Mouse (Mus musculus): ENCODE results near the gene Nek5. TPM values are rescaled to one million over a fixed set of nuclear protein-coding genes. Genes with fewer than 3 reads are reported as not detected.

The Nek5 gene
- polyA plus RNA-seq, 1 experiment from 2014 or later: 0.32 TPM

- H3K4me1 ChIP-seq: peaks cover 9% of the 10 kb centered on the region
- H3K9ac ChIP-seq: no peak overlapping the region
- no peak for ATAC-seq (ENCODE audit: low FRiP score)
- H3K4me2 ChIP-seq: peak overlapping the region; percentile 17
- H3K27ac ChIP-seq: no peak overlapping the region
- H3K27me3 ChIP-seq: no peaks in the 10 kb centered on the region
- 14% methylated on average over 15 of the region's 15 CpGs for WGBS
- H3K4me3 ChIP-seq (replicated peaks): no peak overlapping the region
- no peaks in the 10 kb centered on the region for H3K36me3 ChIP-seq (replicated peaks)
- no peaks in the 10 kb centered on the region for H3K9me3 ChIP-seq
Observed at GRCm38 (mm10) chr8:22039468-22040152, 85.2 kb downstream of the Nek5 start.

- Histone ChIP-seq H3K36me3 (replicated peaks) (no peaks in the 10 kb centered on the region), H3K4me2 (no peak overlapping the region), H3K27me3 (no peaks in the 10 kb centered on the region), H3K9ac (no peak overlapping the region), H3K27ac (no peak overlapping the region), H3K4me3 (replicated peaks) (no peak overlapping the region), H3K9me3 (no peaks in the 10 kb centered on the region), H3K4me1 (peaks cover 9% of the 10 kb centered on the region)
- 79% methylated on average over 7 of the region's 7 CpGs for WGBS
- no peak for ATAC-seq (ENCODE audit: low FRiP score)
Observed at GRCm38 (mm10) chr8:22037022-22037421, 87.8 kb downstream of the Nek5 start.

GRCm38 (mm10) chr8:22036137-22036536 is 88.7 kb downstream of the Nek5 start:
- H3K9me3 ChIP-seq: no peaks in the 10 kb centered on the region
- H3K27ac ChIP-seq: no peak overlapping the region
- no peak overlapping the region for H3K9ac ChIP-seq
- no peaks in the 10 kb centered on the region for H3K36me3 ChIP-seq (replicated peaks)
- no peaks in the 10 kb centered on the region for H3K27me3 ChIP-seq
- no peak overlapping the region for H3K4me3 ChIP-seq (replicated peaks)
- 88% methylated on average over 9 of the region's 9 CpGs for WGBS
- ATAC-seq (ENCODE audit: low FRiP score): no peak
- H3K4me2 ChIP-seq: no peak overlapping the region
- H3K4me1 ChIP-seq: peaks cover 9% of the 10 kb centered on the region

GRCm38 (mm10) chr8:22030990-22031389 is 93.9 kb downstream of the Nek5 start:
- WGBS: 88% methylated on average over 3 of the region's 3 CpGs
- H3K27me3 ChIP-seq: no peaks in the 10 kb centered on the region
- no peak overlapping the region for H3K9ac ChIP-seq
- ATAC-seq (ENCODE audit: low FRiP score): no peak
- H3K4me1 ChIP-seq: no peaks in the 10 kb centered on the region
- no peaks in the 10 kb centered on the region for H3K36me3 ChIP-seq (replicated peaks)
- H3K9me3 ChIP-seq: no peaks in the 10 kb centered on the region
- H3K4me3 ChIP-seq (replicated peaks): no peak overlapping the region
- H3K4me2 ChIP-seq: no peak overlapping the region
- no peak overlapping the region for H3K27ac ChIP-seq

- Histone ChIP-seq H3K9ac (no peak overlapping the region), H3K4me2 (no peak overlapping the region), H3K36me3 (replicated peaks) (no peaks in the 10 kb centered on the region), H3K4me1 (no peaks in the 10 kb centered on the region), H3K4me3 (replicated peaks) (no peak overlapping the region), H3K27me3 (no peaks in the 10 kb centered on the region), H3K9me3 (no peaks in the 10 kb centered on the region), H3K27ac (no peak overlapping the region)
- no peak for ATAC-seq (ENCODE audit: low FRiP score)
- 91% methylated on average over 3 of the region's 3 CpGs for WGBS
Observed at GRCm38 (mm10) chr8:22028973-22029372, 95.9 kb downstream of the Nek5 start.

GRCm38 (mm10) chr8:22025241-22025640 is 99.6 kb downstream of the Nek5 start:
- WGBS: 79% methylated on average over 4 of the region's 4 CpGs
- no peak overlapping the region for H3K4me2 ChIP-seq

More at GRCm38 (mm10) chr8:22025241-22025640, 99.6 kb downstream of the Nek5 start:
- no peak overlapping the region for H3K9ac ChIP-seq
- H3K9me3 ChIP-seq: no peaks in the 10 kb centered on the region
- H3K4me3 ChIP-seq (replicated peaks): no peak overlapping the region
- H3K36me3 ChIP-seq (replicated peaks): no peaks in the 10 kb centered on the region
- no peak for ATAC-seq (ENCODE audit: low FRiP score)
- no peak overlapping the region for H3K27ac ChIP-seq
- no peaks in the 10 kb centered on the region for H3K27me3 ChIP-seq
- H3K4me1 ChIP-seq: no peaks in the 10 kb centered on the region

Other genes with a start within 250 kb of the Nek5 start
- not detected in 2 replicates for gene Defb9, start 239.6 kb downstream of the Nek5 start, polyA plus RNA-seq (2016; fragmentation: Nextera tagmentation; extraction: Ambion mirVana)
- 0.79 TPM in 1 of 2 replicates, not detected in the other for gene Defb11, start 218.6 kb downstream of the Nek5 start, polyA plus RNA-seq (2016; fragmentation: Nextera tagmentation; extraction: Ambion mirVana)
- not detected in 2 replicates for gene Defb15, start 192.3 kb downstream of the Nek5 start, polyA plus RNA-seq (2016; fragmentation: Nextera tagmentation; extraction: Ambion mirVana)
- not detected in 2 replicates for gene Defb35, start 186.7 kb downstream of the Nek5 start, polyA plus RNA-seq (2016; fragmentation: Nextera tagmentation; extraction: Ambion mirVana)
- gene Defb13, start 178.3 kb downstream of the Nek5 start, polyA plus RNA-seq (2016; fragmentation: Nextera tagmentation; extraction: Ambion mirVana): not detected in 2 replicates
- not detected in 2 replicates for gene Fam90a1a, start 166.3 kb downstream of the Nek5 start, polyA plus RNA-seq (2016; fragmentation: Nextera tagmentation; extraction: Ambion mirVana)
- not detected in 2 replicates for gene Ccdc70, start 155.3 kb downstream of the Nek5 start, polyA plus RNA-seq (2016; fragmentation: Nextera tagmentation; extraction: Ambion mirVana)
- gene Atp7b, start 64.7 kb downstream of the Nek5 start, polyA plus RNA-seq (2016; fragmentation: Nextera tagmentation; extraction: Ambion mirVana): 2.3 and 2.6 TPM in 2 replicates
- gene Alg11, start 64.3 kb downstream of the Nek5 start, polyA plus RNA-seq (2016; fragmentation: Nextera tagmentation; extraction: Ambion mirVana): 15.4 and 25.6 TPM in 2 replicates
- gene Nek3, start 41.4 kb upstream of the Nek5 start, polyA plus RNA-seq (2016; fragmentation: Nextera tagmentation; extraction: Ambion mirVana): 6.3 and 6.9 TPM in 2 replicates
- 63.1 and 65.9 TPM in 2 replicates for gene Ckap2, start 60.8 kb upstream of the Nek5 start, polyA plus RNA-seq (2016; fragmentation: Nextera tagmentation; extraction: Ambion mirVana)
- 42.7 and 44.4 TPM in 2 replicates for gene Vps36, start 67.8 kb upstream of the Nek5 start, polyA plus RNA-seq (2016; fragmentation: Nextera tagmentation; extraction: Ambion mirVana)
- 7.3 and 8.1 TPM in 2 replicates for gene Thsd1, start 102.3 kb upstream of the Nek5 start, polyA plus RNA-seq (2016; fragmentation: Nextera tagmentation; extraction: Ambion mirVana)
- gene Tpte, start 158.4 kb upstream of the Nek5 start, polyA plus RNA-seq (2016; fragmentation: Nextera tagmentation; extraction: Ambion mirVana): 0.08 TPM in 1 of 2 replicates, not detected in the other